Comparison of ENCODE assay signal across 9 mouse cellular contexts in genomic region chr4:13264982-13265732, GRCm38 (mm10).
A peak's percentile ranks its signal among the peaks of the same experiment; 100 is the strongest.
DNase-seq lines count a peak whose midpoint lies in the region; ATAC-seq and TF ChIP-seq lines count a peak whose summit lies in the region.
"Had no signal": no experiment of that assay in that cellular context is flagged by ENCODE, and none has a peak within 500 bp of the region (broad histone marks: within the 10 kb centered on the region; RNA-seq: fewer than 3 reads in every experiment).

No protein-coding gene starts in this region.

- no peak overlapping the region for H3K9ac ChIP-seq in heart, adult 2 months (ENCODE audit: low read depth, low read length)
- no peak overlapping the region for H3K9ac ChIP-seq in intestine, embryonic 16.5 days (ENCODE audit: low read depth, low read length)

- intact Hi-C loops in heart, adult 2 months (cut with DNase I), result no loop called here
- intact Hi-C loops in left cerebral cortex, postnatal 25 days (cut with DNase I), result no loop called here

- no peak for TF ChIP-seq CTCF in heart, adult 2 months (IDR thresholded peaks at IDR 0.05)

- H3K36me3 ChIP-seq in heart, adult 2 months (ENCODE audit: control insufficient read depth, insufficient read depth, low read length), result no peaks in the 10 kb centered on the region
- H3K36me3 ChIP-seq in intestine, embryonic 16.5 days (ENCODE audit: control insufficient read depth, insufficient read depth, low read length), result no peaks in the 10 kb centered on the region

- no peaks in the 10 kb centered on the region for H3K79me2 ChIP-seq in heart, adult 2 months (replicated peaks; ENCODE audit: control insufficient read depth, insufficient read depth, low read length)

- no peak for TF ChIP-seq POLR2A in heart, adult 2 months (IDR thresholded peaks at IDR 0.05; ENCODE audit: insufficient read depth, low read depth, low read length)

- H3K4me2 ChIP-seq in intestine, embryonic 16.5 days (ENCODE audit: low read depth, low read length), result no peak overlapping the region

- H3K4me1 ChIP-seq in heart, adult 2 months (ENCODE audit: control insufficient read depth, insufficient read depth, low read length), result peaks cover 4% of the 10 kb centered on the region
- peaks cover 5% of the 10 kb centered on the region for H3K4me1 ChIP-seq in intestine, embryonic 16.5 days (ENCODE audit: control insufficient read depth, insufficient read depth, low read length)

- H3K4me3 ChIP-seq in heart, adult 2 months, result no peak overlapping the region
- H3K4me3 ChIP-seq in intestine, embryonic 16.5 days (ENCODE audit: low read length), result no peak overlapping the region
- H3K4me3 ChIP-seq: layer of hippocampus, adult 2 months had no signal

- H3K27ac ChIP-seq in heart, adult 2 months, result no peak overlapping the region
- no peak overlapping the region for H3K27ac ChIP-seq in intestine, embryonic 16.5 days (ENCODE audit: low read length)
- H3K27ac ChIP-seq: layer of hippocampus, adult 2 months had no signal

- 18% methylated on average over 5 of the region's 5 CpGs for WGBS in heart, adult 2 months
- 31% methylated on average over 5 of the region's 5 CpGs for WGBS in intestine, embryonic 16.5 days

- peak; percentile 94 for ATAC-seq in intestine, embryonic 16.5 days

- no peaks in the 10 kb centered on the region for H3K9me3 ChIP-seq in intestine, embryonic 16.5 days (ENCODE audit: control insufficient read depth, low read length)

- H3K27me3 ChIP-seq in heart, adult 2 months (ENCODE audit: control insufficient read depth, insufficient read depth, low read length), result no peaks in the 10 kb centered on the region
- H3K27me3 ChIP-seq in intestine, embryonic 16.5 days (replicated peaks; ENCODE audit: control insufficient read depth, insufficient read depth, low read length), result no peaks in the 10 kb centered on the region

- no peak for TF ChIP-seq EP300 in heart, adult 2 months (IDR thresholded peaks at IDR 0.05; ENCODE audit: insufficient read depth, low read depth, low read length)

- DNase-seq in cerebellum, postnatal 14 days, result peak; percentile 26 to 60
- no peak for DNase-seq in cerebellum, adult 18-20 months
- peak; percentile 6 for DNase-seq in 3T3-L1 (ENCODE audit: low read depth, low spot score)
- peak; percentile 13 to 20 for DNase-seq in heart, adult 2 months
- no peak for DNase-seq in urinary bladder, adult 18-20 months (ENCODE audit: low spot score in 2 of 2)
- no peak for DNase-seq in testis, postnatal 10 days (ENCODE audit: low spot score)
- no peak for DNase-seq in left cerebral cortex, postnatal 25 days (ENCODE audit: low spot score in 2 of 2)

Comparison
In these comparisons a context has a peak if more than half of its experiments do, and no peak if none do; other contexts are left out.
1. DNase-seq: peak in cerebellum, postnatal 14 days (2 of 2), 3T3-L1 (single experiment) and heart, adult 2 months (2 of 2); none in cerebellum, adult 18-20 months (0 of 2), urinary bladder, adult 18-20 months (0 of 2), testis, postnatal 10 days (single experiment) and left cerebral cortex, postnatal 25 days (0 of 2).